Mouse (Mus musculus) Patski (cell line): ENCODE data around the gene Ube2j2. TPM values are rescaled to one million over a fixed set of nuclear protein-coding genes. Genes with fewer than 3 reads are reported as not detected.
A peak's percentile ranks its signal among the peaks of the same experiment; 100 is the strongest.

Experiments
- ATAC-seq: fragments of 100-300 bp; one replicate; pipeline ENCODE4 v1.8.0; 2021
- CTCF ChIA-PET: fragments of 350-600 bp; sonication (Branson Sonifier 250); formaldehyde crosslinking; loops from one replicate; lab custom pipeline; 2022; ENCODE audit warnings: inconsistent platforms; lab: Charles Lee
- POLR2A ChIA-PET: fragments of 350-600 bp; sonication (Branson Sonifier 250); formaldehyde crosslinking; loops from one replicate; lab custom pipeline; 2022; ENCODE audit warnings: antibody characterized with exemption, inconsistent platforms; lab: Charles Lee
- DNase-seq: peaks from one replicate; pipeline ENCODE4 v3.0.0-alpha.2; 2011; ENCODE audit warnings: low read depth, low spot score
- H3K27me3 ChIP-seq: fragments of 371-371 bp; one replicate; pipeline ENCODE4 v1.5.1; 2021
- CTCF ChIP-seq: fragments of 100-300 bp; IDR thresholded peaks from one replicate; pipeline ENCODE4 v1.5.1; 2021
- in situ Hi-C: fragments of 300-500 bp; cut with MboI; formaldehyde crosslinking; loops from 3 replicates; pipeline ENCODE4 v1.11.1; 2018; ENCODE audit warnings: low pct_unique_long_range_greater_than_20kb, mixed read lengths
- polyA plus RNA-seq: library from polyadenylated mRNA; unstranded; gene quantifications from one replicate; pipeline ENCODE4 v1.2.3, GENCODE M21; 2021

The Ube2j2 gene
- 60.1 TPM for polyA plus RNA-seq

- in situ Hi-C loops, result loop anchor here (5.0 kb wide), 1 partner anchor 36 kb away; no protein-coding TSS in a partner anchor
- H3K27me3 ChIP-seq, result no peaks in the 10 kb centered on the region
- no peak for TF ChIP-seq CTCF
- peak; percentile 76 for DNase-seq
- peak; percentile 89 for ATAC-seq
- ChIA-PET POLR2A (interaction anchor here (1.2 kb wide), 1 partner anchor 49 kb away, joined by 6 read pairs; no protein-coding TSS in a partner anchor), CTCF (no interaction called here)
Observed at GRCm38 (mm10) chr4:155943534-155944249, at the start of gene Ube2j2. Gene Ube2j2 (plus strand): TSS chr4:155943831.

GRCm38 (mm10) chr4:155894311-155894881 is 49.2 kb upstream of the Ube2j2 start:
- in situ Hi-C loops, result loop anchor here (5.0 kb wide), 1 partner anchor 62 kb away; the partner anchor contains the start of gene Aurkaip1
- DNase-seq (no peak), ATAC-seq (no peak)
- no peak for TF ChIP-seq CTCF
- ChIA-PET CTCF (interaction anchor here (2.1 kb wide), 1 partner anchor 28 kb away, joined by 7 read pairs; no protein-coding TSS in a partner anchor), POLR2A (interaction anchor here (1.6 kb wide), 1 partner anchor 49 kb away, joined by 6 read pairs; the partner anchor contains the start of gene Ube2j2)
- no peaks in the 10 kb centered on the region for H3K27me3 ChIP-seq

- DNase-seq, result no peak
Observed at GRCm38 (mm10) chr4:155895216-155895615, 48.4 kb upstream of the Ube2j2 start.

GRCm38 (mm10) chr4:155895826-155896225 is 47.8 kb upstream of the Ube2j2 start:
- POLR2A ChIA-PET, result interaction anchor here (0.5 to 0.7 kb wide), 2 partner anchors 46 to 339 kb away, joined by 3 read pairs; no protein-coding TSS in a partner anchor
- H3K27me3 ChIP-seq, result no peaks in the 10 kb centered on the region
- no peak for ATAC-seq
- no peak for DNase-seq
- CTCF ChIA-PET, result interaction anchor here (1.8 to 2.1 kb wide), 2 partner anchors 11 to 29 kb away, joined by 4 to 7 read pairs; no protein-coding TSS in a partner anchor
- TF ChIP-seq CTCF, result no peak
- in situ Hi-C loops, result no loop called here

More at GRCm38 (mm10) chr4:155895216-155895615, 48.4 kb upstream of the Ube2j2 start:
- ATAC-seq, result no peak
- ChIA-PET POLR2A (interaction anchor here (0.7 to 1.6 kb wide), 2 partner anchors 46 to 48 kb away, joined by 3 to 6 read pairs; partner anchors contain the start of gene Ube2j2), CTCF (interaction anchor here (1.8 to 2.1 kb wide), 2 partner anchors 10 to 29 kb away, joined by 4 to 7 read pairs; no protein-coding TSS in a partner anchor)
- no peak for TF ChIP-seq CTCF
- no peaks in the 10 kb centered on the region for H3K27me3 ChIP-seq
- in situ Hi-C loops, result no loop called here

- CTCF ChIA-PET, result interaction anchor here (1.8 kb wide), 1 partner anchor 12 kb away, joined by 4 read pairs; no protein-coding TSS in a partner anchor
- DNase-seq (no peak), ATAC-seq (no peak)
- in situ Hi-C loops, result no loop called here
- no peak for TF ChIP-seq CTCF
- POLR2A ChIA-PET, result no interaction called here
- no peaks in the 10 kb centered on the region for H3K27me3 ChIP-seq
Observed at GRCm38 (mm10) chr4:155896461-155896860, 47.2 kb upstream of the Ube2j2 start.

GRCm38 (mm10) chr4:155898318-155898717 is 45.3 kb upstream of the Ube2j2 start:
- ATAC-seq, result no peak
- CTCF ChIA-PET, result no interaction called here
- no peak for DNase-seq
- TF ChIP-seq CTCF, result no peak
- in situ Hi-C loops, result no loop called here
- POLR2A ChIA-PET, result no interaction called here
- no peaks in the 10 kb centered on the region for H3K27me3 ChIP-seq

GRCm38 (mm10) chr4:155899355-155899754 is 44.3 kb upstream of the Ube2j2 start:
- ATAC-seq, result no peak
- no peaks in the 10 kb centered on the region for H3K27me3 ChIP-seq
- POLR2A ChIA-PET, result no interaction called here
- DNase-seq, result no peak
- in situ Hi-C loops, result no loop called here
- no peak for TF ChIP-seq CTCF
- CTCF ChIA-PET, result no interaction called here

GRCm38 (mm10) chr4:155901205-155901604 is 42.4 kb upstream of the Ube2j2 start:
- in situ Hi-C loops, result no loop called here
- ChIA-PET CTCF (interaction anchor here (1.1 kb wide), 1 partner anchor 120 kb away, joined by 3 read pairs; no protein-coding TSS in a partner anchor), POLR2A (no interaction called here)
- ATAC-seq (no peak), DNase-seq (no peak)
- no peaks in the 10 kb centered on the region for H3K27me3 ChIP-seq
- no peak for TF ChIP-seq CTCF

- CTCF ChIA-PET, result no interaction called here
- POLR2A ChIA-PET, result no interaction called here
Observed at GRCm38 (mm10) chr4:155903246-155903645, 40.4 kb upstream of the Ube2j2 start.

GRCm38 (mm10) chr4:155904318-155905102 is 39.1 kb upstream of the Ube2j2 start:
- ATAC-seq (no peak), DNase-seq (no peak)
- ChIA-PET CTCF (no interaction called here), POLR2A (no interaction called here)
- H3K27me3 ChIP-seq, result no peaks in the 10 kb centered on the region
- in situ Hi-C loops, result loop anchor here (5.0 kb wide), 1 partner anchor 38 kb away; the partner anchor contains the start of gene Ube2j2
- no peak for TF ChIP-seq CTCF

More at GRCm38 (mm10) chr4:155903246-155903645, 40.4 kb upstream of the Ube2j2 start:
- in situ Hi-C loops, result no loop called here
- no peaks in the 10 kb centered on the region for H3K27me3 ChIP-seq
- no peak for ATAC-seq
- no peak for DNase-seq
- no peak for TF ChIP-seq CTCF
